Mouse (Mus musculus) embryonic fibroblast, embryonic 13.5 days (primary cell): Measurements from ENCODE around the gene Cyp26b1.

Experiments used
- CTCF ChIP-seq: IDR thresholded peaks from 2 replicates; pipeline ENCODE4 v1.5.1; 2011; ENCODE audit warnings: mild to moderate bottlenecking, control low read depth, low read length, moderate library complexity, borderline replicate concordance; ENCODE audit not compliant: insufficient read depth
- POLR2A ChIP-seq: IDR thresholded peaks from 2 replicates; pipeline ENCODE4 v1.6.1; 2011; ENCODE audit warnings: low read depth, mild to moderate bottlenecking, control low read depth, low read length, moderate library complexity

- no peak for TF ChIP-seq CTCF
- TF ChIP-seq POLR2A = no peak
Observed at GRCm38 (mm10) chr6:84590961-84591745, 2.6 kb downstream of the Cyp26b1 start.
